ENCODE assay signal across 12 mouse cellular contexts in genomic region chr1:72601233-72601632, GRCm38 (mm10).
"Had no signal": no experiment of that assay in that cellular context is flagged by ENCODE, and none has a peak within 500 bp of the region (broad histone marks: within the 10 kb centered on the region; RNA-seq: fewer than 3 reads in every experiment).

No protein-coding gene starts in this region.

- DNase-seq: kidney, postnatal 4 days; left cerebral cortex, postnatal 4 days; lung, adult 18-20 months; right cerebral cortex, postnatal 14 days; thymus, adult 2 months; thymus, postnatal 25 days had no signal

- H3K27ac ChIP-seq: layer of hippocampus, adult 2 months; limb, embryonic 13.5 days; liver, embryonic 14.5 days; midbrain, embryonic 12.5 days; stomach, embryonic 15.5 days had no signal

- H3K4me2 ChIP-seq: limb, embryonic 13.5 days; midbrain, embryonic 12.5 days; stomach, embryonic 15.5 days had no signal

- ATAC-seq: midbrain, embryonic 16.5 days had no signal

- H3K4me3 ChIP-seq: layer of hippocampus, adult 2 months; limb, embryonic 13.5 days; midbrain, embryonic 12.5 days; stomach, embryonic 15.5 days had no signal

- H3K9me3 ChIP-seq: limb, embryonic 13.5 days; midbrain, embryonic 12.5 days; stomach, embryonic 15.5 days had no signal

- H3K9ac ChIP-seq: limb, embryonic 13.5 days; liver, embryonic 14.5 days; midbrain, embryonic 12.5 days; stomach, embryonic 15.5 days had no signal

- H3K27me3 ChIP-seq: limb, embryonic 13.5 days; midbrain, embryonic 12.5 days; stomach, embryonic 15.5 days had no signal
